Mouse (Mus musculus): ENCODE results near the gene Gm26602.

DNA sequence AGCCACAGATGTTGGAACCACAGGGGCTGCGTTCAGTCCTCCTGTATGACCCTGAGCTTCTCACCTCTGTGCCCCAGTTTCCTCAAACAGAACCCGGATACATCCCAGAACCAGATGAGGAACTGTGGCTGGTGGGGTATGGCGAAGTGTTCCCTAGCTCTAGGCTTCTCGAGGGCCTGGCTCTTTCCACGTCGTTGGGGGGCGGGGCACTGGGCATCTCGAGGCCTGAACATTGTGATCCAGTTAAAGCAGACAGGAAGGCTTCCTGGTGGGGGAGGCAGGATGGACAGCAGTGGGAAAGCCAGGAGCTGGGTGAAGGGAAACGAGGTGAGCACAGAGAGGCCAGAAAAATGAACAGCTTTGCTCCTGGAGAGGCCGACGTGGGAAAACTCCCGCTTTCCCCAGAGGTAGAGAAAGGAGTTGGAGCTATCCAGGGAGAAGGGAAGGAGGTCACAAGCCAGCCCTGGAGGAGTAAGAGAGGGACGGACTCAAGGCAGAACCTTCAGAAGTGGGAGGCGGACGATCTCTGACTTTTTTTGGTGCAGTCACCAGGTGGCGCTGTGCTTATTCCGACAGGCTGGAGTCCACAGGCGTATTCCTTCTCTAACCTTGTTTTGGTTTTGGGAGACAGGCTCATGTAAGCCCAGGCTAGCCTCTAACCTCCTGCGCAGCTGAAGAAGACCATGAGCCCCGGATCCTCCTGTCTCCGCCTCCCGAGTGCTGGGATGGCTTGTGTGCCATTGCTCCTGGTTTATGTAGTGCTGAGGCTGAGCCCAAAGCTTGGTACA is 27.2 kb upstream of the Gm26602 start:
- TF ChIP-seq GATA1 (IDR thresholded peaks at IDR 0.05; ENCODE audit: low read length) (no peak), TAL1 (IDR thresholded peaks at IDR 0.05; ENCODE audit: low read length) (no peak)
